Mouse (Mus musculus): ENCODE results near the gene Dus2. TPM values are rescaled to one million over a fixed set of nuclear protein-coding genes. Genes with fewer than 3 reads are reported as not detected.

Dus2 gene
- total RNA-seq, 2 experiments from 2014 or later, result 18.2 to 18.8 TPM

GRCm38 (mm10) chr8:106039605-106040004, 48.5 kb downstream of the Dus2 start:
- no peak for DNase-seq (ENCODE audit: extremely low spot score in 1 of 2, low spot score in 1 of 2)

GRCm38 (mm10) chr8:106040218-106040617, 49.1 kb downstream of the Dus2 start:
- no peak for DNase-seq (ENCODE audit: extremely low spot score in 1 of 2, low spot score in 1 of 2)

- DNase-seq (ENCODE audit: extremely low spot score in 1 of 2, low spot score in 1 of 2), result no peak
These were observed 51.9 kb downstream of the Dus2 start for GRCm38 (mm10) chr8:106043055-106043454.

- DNase-seq (ENCODE audit: extremely low spot score in 1 of 2, low spot score in 1 of 2), result no peak
These were observed 53.0 kb downstream of the Dus2 start for GRCm38 (mm10) chr8:106044151-106044550.

GRCm38 (mm10) chr8:106046872-106047559, 55.9 kb downstream of the Dus2 start:
- no peak for DNase-seq (ENCODE audit: extremely low spot score in 1 of 2, low spot score in 1 of 2)

GRCm38 (mm10) chr8:106047854-106048630, 56.9 kb downstream of the Dus2 start:
- no peak for DNase-seq (ENCODE audit: extremely low spot score in 1 of 2, low spot score in 1 of 2)

- no peak for DNase-seq (ENCODE audit: extremely low spot score in 1 of 2, low spot score in 1 of 2)
These were observed 58.7 kb downstream of the Dus2 start for GRCm38 (mm10) chr8:106049840-106050239.

- DNase-seq (ENCODE audit: extremely low spot score in 1 of 2, low spot score in 1 of 2), result no peak
These were observed 59.9 kb downstream of the Dus2 start for GRCm38 (mm10) chr8:106051068-106051467.

- no peak for DNase-seq (ENCODE audit: extremely low spot score in 1 of 2, low spot score in 1 of 2)
These were observed 61.5 kb downstream of the Dus2 start for GRCm38 (mm10) chr8:106052510-106053089.

GRCm38 (mm10) chr8:106054190-106054811, 63.2 kb downstream of the Dus2 start:
- DNase-seq (ENCODE audit: extremely low spot score in 1 of 2, low spot score in 1 of 2), result no peak

GRCm38 (mm10) chr8:106055038-106055437, 63.9 kb downstream of the Dus2 start:
- DNase-seq (ENCODE audit: extremely low spot score in 1 of 2, low spot score in 1 of 2), result no peak

- DNase-seq (ENCODE audit: extremely low spot score in 1 of 2, low spot score in 1 of 2), result no peak
These were observed 65.4 kb downstream of the Dus2 start for GRCm38 (mm10) chr8:106056455-106056982.

GRCm38 (mm10) chr8:106058731-106059612, 67.8 kb downstream of the Dus2 start, which contains the start of gene Nfatc3:
Gene Nfatc3, plus strand, starts transcription at chr8:106058840.
- peak; percentile 78 to 83 for DNase-seq (ENCODE audit: extremely low spot score in 1 of 2, low spot score in 1 of 2)

- DNase-seq (ENCODE audit: extremely low spot score in 1 of 2, low spot score in 1 of 2), result peak in 1 of 2 experiments; percentile 43
These were observed 68.7 kb downstream of the Dus2 start for GRCm38 (mm10) chr8:106059613-106060371.

GRCm38 (mm10) chr8:106060521-106060920, 69.4 kb downstream of the Dus2 start:
- DNase-seq (ENCODE audit: extremely low spot score in 1 of 2, low spot score in 1 of 2), result no peak

GRCm38 (mm10) chr8:106061686-106062085, 70.5 kb downstream of the Dus2 start:
- DNase-seq (ENCODE audit: extremely low spot score in 1 of 2, low spot score in 1 of 2), result no peak

- DNase-seq (ENCODE audit: extremely low spot score in 1 of 2, low spot score in 1 of 2), result no peak
These were observed 71.9 kb downstream of the Dus2 start for GRCm38 (mm10) chr8:106063046-106063445.

GRCm38 (mm10) chr8:106066721-106067120, 75.6 kb downstream of the Dus2 start:
- no peak for DNase-seq (ENCODE audit: extremely low spot score in 1 of 2, low spot score in 1 of 2)

GRCm38 (mm10) chr8:106069565-106069964, 78.4 kb downstream of the Dus2 start:
- no peak for DNase-seq (ENCODE audit: extremely low spot score in 1 of 2, low spot score in 1 of 2)
